In the genomic region with DNA sequence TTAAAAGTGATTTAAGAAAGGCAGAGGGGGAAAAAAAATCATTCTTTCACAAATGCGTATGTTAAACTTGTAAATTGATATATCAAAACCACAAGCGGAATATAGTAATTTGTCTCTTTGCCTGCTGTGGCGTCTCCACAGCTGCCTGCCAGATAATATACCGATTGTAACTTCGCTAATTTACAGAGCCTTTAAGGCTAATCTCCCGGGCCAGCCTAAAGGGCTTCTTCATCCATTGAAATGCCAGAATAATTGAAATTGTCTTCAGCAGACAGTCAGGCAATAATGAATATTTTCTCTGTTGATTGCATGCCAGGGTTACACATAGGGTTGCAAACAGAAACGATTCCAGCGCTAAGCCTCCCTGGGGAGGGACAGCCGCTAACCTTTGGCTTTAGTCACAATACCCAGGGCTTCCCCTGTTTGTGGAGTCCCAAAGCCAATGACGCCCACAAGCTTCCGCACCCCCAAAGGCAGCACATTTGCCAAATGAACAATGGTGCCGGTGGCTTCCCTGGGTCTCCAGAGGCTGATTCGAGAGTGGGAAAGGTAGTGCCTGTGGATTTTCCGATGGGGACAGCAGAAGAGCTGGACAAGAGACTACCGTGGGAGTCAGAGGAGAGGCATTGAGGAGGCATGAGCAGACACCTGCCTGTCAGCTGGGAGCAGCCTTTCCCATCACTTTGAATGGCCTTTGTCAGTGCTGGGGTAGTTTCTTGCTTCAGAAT, we compare ENCODE assay signal across 8 mouse cellular contexts.
DNase-seq lines count a peak whose midpoint lies in the region; ATAC-seq and TF ChIP-seq lines count a peak whose summit lies in the region.

No protein-coding gene starts in this region.

- intact Hi-C loops in heart, adult 2 months (cut with DNase I), result no loop called here

- H3K4me3 ChIP-seq in heart, adult 2 months, result no peak overlapping the region
- no peak overlapping the region for H3K4me3 ChIP-seq in heart, embryonic 12.5 days
- H3K4me3 ChIP-seq in forebrain, embryonic 10.5 days, result peak overlapping the region; percentile 34; the same call in 1 of the 2 replicates
- no peak overlapping the region for H3K4me3 ChIP-seq in hindbrain, embryonic 11.5 days (ENCODE audit: low read depth, low read length)
- no peak overlapping the region for H3K4me3 ChIP-seq in neural tube, embryonic 11.5 days (ENCODE audit: low read depth, low read length)
- H3K4me3 ChIP-seq in thymus, adult 2 months (ENCODE audit: control insufficient read depth, insufficient read depth, low read length), result no peak overlapping the region

- peaks cover 2% of the 10 kb centered on the region; the same call in 1 of the 2 replicates for H3K4me1 ChIP-seq in heart, adult 2 months (ENCODE audit: control insufficient read depth, insufficient read depth, low read length)
- no peaks in the 10 kb centered on the region for H3K4me1 ChIP-seq in heart, embryonic 12.5 days (replicated peaks)
- peaks cover 15% of the 10 kb centered on the region for H3K4me1 ChIP-seq in forebrain, embryonic 10.5 days
- H3K4me1 ChIP-seq in hindbrain, embryonic 11.5 days (replicated peaks; ENCODE audit: control insufficient read depth, insufficient read depth, low read length), result no peaks in the 10 kb centered on the region
- no peaks in the 10 kb centered on the region for H3K4me1 ChIP-seq in neural tube, embryonic 11.5 days (ENCODE audit: control insufficient read depth, insufficient read depth, low read length)
- peaks cover 11% of the 10 kb centered on the region for H3K4me1 ChIP-seq in thymus, adult 2 months (replicated peaks; ENCODE audit: control insufficient read depth, insufficient read depth, low read length)

- no peak for TF ChIP-seq CTCF in heart, adult 2 months (IDR thresholded peaks at IDR 0.05)
- TF ChIP-seq CTCF in thymus, adult 2 months (IDR thresholded peaks at IDR 0.05; ENCODE audit: borderline replicate concordance, control insufficient read depth, extremely low read depth, insufficient read depth, low read length, poor library complexity), result no peak

- no peak for TF ChIP-seq POLR2A in heart, adult 2 months (IDR thresholded peaks at IDR 0.05; ENCODE audit: insufficient read depth, low read depth, low read length)
- no peak for TF ChIP-seq POLR2A in thymus, adult 2 months (IDR thresholded peaks at IDR 0.05; ENCODE audit: control insufficient read depth, extremely low read depth, insufficient read depth, low read length, poor library complexity)

- H3K36me3 ChIP-seq in heart, adult 2 months (ENCODE audit: control insufficient read depth, insufficient read depth, low read length), result no peaks in the 10 kb centered on the region
- H3K36me3 ChIP-seq in heart, embryonic 12.5 days, result no peaks in the 10 kb centered on the region
- H3K36me3 ChIP-seq in forebrain, embryonic 10.5 days (replicated peaks), result no peaks in the 10 kb centered on the region
- no peaks in the 10 kb centered on the region for H3K36me3 ChIP-seq in hindbrain, embryonic 11.5 days (ENCODE audit: control insufficient read depth, insufficient read depth, low read length)
- no peaks in the 10 kb centered on the region for H3K36me3 ChIP-seq in neural tube, embryonic 11.5 days (ENCODE audit: control insufficient read depth, insufficient read depth, low read length)
- H3K36me3 ChIP-seq in thymus, adult 2 months (ENCODE audit: control insufficient read depth, insufficient read depth, low read length), result no peaks in the 10 kb centered on the region

- no peaks in the 10 kb centered on the region for H3K9me3 ChIP-seq in heart, embryonic 12.5 days (replicated peaks)
- no peaks in the 10 kb centered on the region for H3K9me3 ChIP-seq in forebrain, embryonic 10.5 days
- no peaks in the 10 kb centered on the region for H3K9me3 ChIP-seq in hindbrain, embryonic 11.5 days (ENCODE audit: control insufficient read depth, low read length)
- no peaks in the 10 kb centered on the region for H3K9me3 ChIP-seq in neural tube, embryonic 11.5 days (ENCODE audit: control insufficient read depth, low read length)

- no peak overlapping the region for H3K4me2 ChIP-seq in heart, embryonic 12.5 days
- H3K4me2 ChIP-seq in hindbrain, embryonic 11.5 days (replicated peaks; ENCODE audit: low read depth, low read length), result peak overlapping the region; percentile 1
- H3K4me2 ChIP-seq in neural tube, embryonic 11.5 days (ENCODE audit: low read depth), result peak overlapping the region; percentile 0; the same call in 1 of the 2 replicates

- peak; percentile 62 to 75 for DNase-seq in heart, adult 2 months
- peak; percentile 16 for DNase-seq in forebrain, embryonic 10.5 days (ENCODE audit: extremely low spot score, low spot score)
- peak; percentile 51 for DNase-seq in hindbrain, embryonic 11.5 days (ENCODE audit: low spot score)
- DNase-seq in neural tube, embryonic 11.5 days (ENCODE audit: low spot score), result peak; percentile 38
- no peak for DNase-seq in urinary bladder, adult 18-20 months (ENCODE audit: low spot score in 2 of 2)
- DNase-seq in thymus, adult 2 months, result no peak

- no peaks in the 10 kb centered on the region for H3K27me3 ChIP-seq in heart, adult 2 months (ENCODE audit: control insufficient read depth, insufficient read depth, low read length)
- no peaks in the 10 kb centered on the region for H3K27me3 ChIP-seq in heart, embryonic 12.5 days (replicated peaks)
- peaks cover 38% of the 10 kb centered on the region for H3K27me3 ChIP-seq in forebrain, embryonic 10.5 days (ENCODE audit: poor library complexity, severe bottlenecking)
- H3K27me3 ChIP-seq in hindbrain, embryonic 11.5 days (ENCODE audit: control insufficient read depth, insufficient read depth, low read length), result no peaks in the 10 kb centered on the region
- H3K27me3 ChIP-seq in neural tube, embryonic 11.5 days (ENCODE audit: control insufficient read depth, insufficient read depth, low read length), result no peaks in the 10 kb centered on the region
- no peaks in the 10 kb centered on the region for H3K27me3 ChIP-seq in thymus, adult 2 months (ENCODE audit: control insufficient read depth, insufficient read depth, low read length)

- 35% methylated on average over 15 of the region's 15 CpGs for WGBS in heart, adult 2 months
- 52% methylated on average over 15 of the region's 15 CpGs for WGBS in heart, embryonic 12.5 days
- 20% methylated on average over 15 of the region's 15 CpGs for WGBS in forebrain, embryonic 10.5 days
- WGBS in hindbrain, embryonic 11.5 days, result 30% methylated on average over 15 of the region's 15 CpGs
- 34% methylated on average over 15 of the region's 15 CpGs for WGBS in neural tube, embryonic 11.5 days
- 86% methylated on average over 15 of the region's 15 CpGs for WGBS in thymus, adult 2 months

- peak; percentile 75; the same call in 1 of the 2 replicates for TF ChIP-seq EP300 in heart, adult 2 months (IDR thresholded peaks at IDR 0.05; ENCODE audit: insufficient read depth, low read depth, low read length)

- H3K27ac ChIP-seq in heart, adult 2 months, result peak overlapping the region; percentile 28; the same call in 1 of the 2 replicates
- no peak overlapping the region for H3K27ac ChIP-seq in heart, embryonic 12.5 days (ENCODE audit: poor library complexity, severe bottlenecking)
- peak overlapping the region; percentile 25; the same call in 1 of the 2 replicates for H3K27ac ChIP-seq in forebrain, embryonic 10.5 days
- H3K27ac ChIP-seq in hindbrain, embryonic 11.5 days (ENCODE audit: low read depth, low read length), result no peak overlapping the region
- H3K27ac ChIP-seq in neural tube, embryonic 11.5 days (ENCODE audit: low read depth, low read length), result no peak overlapping the region
- no peak overlapping the region for H3K27ac ChIP-seq in thymus, adult 2 months (ENCODE audit: control insufficient read depth, insufficient read depth, low read length)

- no peak overlapping the region for H3K9ac ChIP-seq in heart, adult 2 months (ENCODE audit: low read depth, low read length)
- H3K9ac ChIP-seq in heart, embryonic 12.5 days, result no peak overlapping the region
- H3K9ac ChIP-seq in hindbrain, embryonic 11.5 days (ENCODE audit: low read depth, low read length), result no peak overlapping the region
- H3K9ac ChIP-seq in neural tube, embryonic 11.5 days (ENCODE audit: low read length), result no peak overlapping the region

- H3K79me2 ChIP-seq in heart, adult 2 months (replicated peaks; ENCODE audit: control insufficient read depth, insufficient read depth, low read length), result no peaks in the 10 kb centered on the region

- no peak for ATAC-seq in heart, embryonic 12.5 days (ENCODE audit: insufficient number of reproducible peaks, low FRiP score)
- peak; percentile 78; the same call in 1 of the 2 replicates for ATAC-seq in hindbrain, embryonic 11.5 days (ENCODE audit: low FRiP score)
- no peak for ATAC-seq in neural tube, embryonic 11.5 days (ENCODE audit: insufficient read depth, low FRiP score, low TSS enrichment)
- no peak for ATAC-seq in frontal cortex, adult (ENCODE audit: low TSS enrichment)

Comparison
In these comparisons a context has a peak if more than half of its experiments do, and no peak if none do; other contexts are left out.
1. H3K27ac ChIP-seq: peak in heart, adult 2 months (single experiment) and forebrain, embryonic 10.5 days (single experiment); none in heart, embryonic 12.5 days (single experiment), hindbrain, embryonic 11.5 days (single experiment), neural tube, embryonic 11.5 days (single experiment) and thymus, adult 2 months (single experiment).
2. DNase-seq: peak in heart, adult 2 months (2 of 2), forebrain, embryonic 10.5 days (single experiment), hindbrain, embryonic 11.5 days (single experiment) and neural tube, embryonic 11.5 days (single experiment); none in urinary bladder, adult 18-20 months (0 of 2) and thymus, adult 2 months (single experiment).